Mouse (Mus musculus) neural tube, embryonic 15.5 days (tissue): ENCODE measurements around the gene Vmn1r172. TPM values are rescaled to one million over a fixed set of nuclear protein-coding genes. Genes with fewer than 3 reads are reported as not detected.
"Not testable (repeated sequence)": the region's sequence is repeated elsewhere in the genome, so short reads cannot be mapped to it uniquely, and the experiment has no call there.

Experiments used
- ATAC-seq: fragments of 200-750 bp; cut with Nextera tagmentation; 2 replicates; pipeline ENCODE4 v1.8.0; 2017; ENCODE audit warnings: mild to moderate bottlenecking, moderate TSS enrichment, moderate library complexity; ENCODE audit not compliant: low FRiP score
- H3K27ac ChIP-seq: fragments of 300-500 bp; sonication (generic); replicated peaks from 2 replicates; pipeline ENCODE4 v1.5.1; 2015; ENCODE audit warnings: mild to moderate bottlenecking, inconsistent platforms
- H3K27me3 ChIP-seq: fragments of 300-500 bp; sonication (generic); replicated peaks from 2 replicates; pipeline ENCODE4 v1.6.1; 2015; ENCODE audit warnings: inconsistent platforms
- H3K36me3 ChIP-seq: fragments of 300-500 bp; sonication (generic); 2 replicates; pipeline ENCODE4 v1.6.1; 2015; ENCODE audit warnings: inconsistent platforms
- H3K4me1 ChIP-seq: fragments of 300-500 bp; sonication (generic); 2 replicates; pipeline ENCODE4 v1.6.1; 2015; ENCODE audit warnings: inconsistent platforms
- H3K4me2 ChIP-seq: fragments of 300-500 bp; sonication (generic); 2 replicates; pipeline ENCODE4 v1.6.1; 2015; ENCODE audit warnings: inconsistent platforms, mild to moderate bottlenecking, moderate library complexity
- H3K4me3 ChIP-seq: fragments of 300-500 bp; sonication (generic); replicated peaks from 2 replicates; pipeline ENCODE4 v1.5.1; 2015; ENCODE audit warnings: mild to moderate bottlenecking, inconsistent platforms
- H3K9ac ChIP-seq: fragments of 300-500 bp; sonication (generic); replicated peaks from 2 replicates; pipeline ENCODE4 v1.6.1; 2015; ENCODE audit warnings: mild to moderate bottlenecking, inconsistent platforms
- H3K9me3 ChIP-seq: fragments of 300-500 bp; sonication (generic); replicated peaks from 2 replicates; pipeline ENCODE4 v1.6.1; 2016; ENCODE audit warnings: inconsistent platforms
- WGBS: fragments of 180-500 bp; shearing (Covaris S2); methylation state at CpG from one replicate; pipeline ENCODE4 v1.1.7; 2015; ENCODE audit warnings: mixed read lengths; 5-methylcytosine and 5-hydroxymethylcytosine counted together
- polyA plus RNA-seq: library from polyadenylated mRNA; unstranded; fragments of >200 nt; fragmentation: Nextera tagmentation; extraction: Ambion mirVana; gene quantifications from 2 replicates; pipeline ENCODE4 v1.2.1, GENCODE M21; 2015

Gene Vmn1r172
- not detected in 2 replicates for polyA plus RNA-seq

DNA sequence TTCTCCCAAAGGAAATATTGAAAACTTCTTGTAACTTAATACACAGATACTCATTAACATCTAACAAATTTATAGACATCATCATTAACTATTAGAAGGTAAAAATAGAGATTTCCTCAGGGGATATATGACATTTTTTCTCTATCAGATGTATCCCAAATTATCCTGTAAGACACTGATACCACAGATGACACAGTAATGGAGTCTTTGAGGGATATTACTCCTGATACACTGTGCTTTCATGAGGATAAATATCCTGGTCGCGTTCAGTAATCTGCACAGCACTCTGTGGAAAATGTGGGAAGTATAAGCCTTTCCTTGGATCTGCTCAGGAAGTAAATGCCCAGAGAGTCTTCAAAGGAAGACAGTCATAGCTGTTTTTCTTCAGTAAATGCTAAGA, at the start of gene Vmn1r172:
Vmn1r172 (plus strand) TSS at position 301 of the 400 bp plus-strand sequence.
- no peaks in the 10 kb centered on the region for H3K4me1 ChIP-seq
- H3K4me2 ChIP-seq: no peak within 1 kb of the TSS
- no peak within 1 kb of the TSS for H3K27ac ChIP-seq
- no peaks in the 10 kb centered on the region for H3K36me3 ChIP-seq
- no peak within 1 kb of the TSS for H3K4me3 ChIP-seq
- 71% methylated on average over 2 of the region's 2 CpGs for WGBS
- H3K9me3 ChIP-seq: no peaks in the 10 kb centered on the region; the same call in 1 of the 2 replicates
- H3K27me3 ChIP-seq: no peaks in the 10 kb centered on the region
- no peak within 1 kb of the TSS for H3K9ac ChIP-seq
- no peak for ATAC-seq

DNA sequence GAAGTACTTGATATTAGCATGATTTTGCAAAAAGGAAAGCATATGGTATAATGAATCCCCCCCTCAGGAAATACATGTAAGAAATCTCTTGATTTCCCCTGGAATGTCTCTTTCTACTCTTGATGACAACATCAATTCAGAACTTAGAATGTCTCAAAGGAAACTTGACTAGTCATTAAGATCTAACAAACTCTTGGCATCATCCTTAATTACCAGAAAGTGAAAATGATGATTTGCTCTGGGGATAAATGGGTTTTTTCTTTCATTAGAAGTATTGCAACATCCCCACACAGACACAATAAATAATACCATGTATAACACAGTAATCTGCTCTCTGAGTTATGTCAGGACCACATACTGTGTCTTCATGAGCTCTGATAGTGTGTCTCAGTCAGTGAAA, 27.7 kb upstream of the Vmn1r172 start, which contains the start of gene Vmn1r171:
Vmn1r171 (plus strand) TSS at position 301 of the 400 bp plus-strand sequence.
- no peak within 1 kb of the TSS for H3K4me3 ChIP-seq
- no peak within 1 kb of the TSS for H3K4me2 ChIP-seq
- no peaks in the 10 kb centered on the region for H3K36me3 ChIP-seq
- no peak for ATAC-seq
- no peak within 1 kb of the TSS for H3K27ac ChIP-seq
- H3K9me3 ChIP-seq: peaks cover 8% of the 10 kb centered on the region; the same call in 1 of the 2 replicates
- no peak within 1 kb of the TSS for H3K9ac ChIP-seq
- H3K27me3 ChIP-seq: no peaks in the 10 kb centered on the region
- no peaks in the 10 kb centered on the region for H3K4me1 ChIP-seq

DNA sequence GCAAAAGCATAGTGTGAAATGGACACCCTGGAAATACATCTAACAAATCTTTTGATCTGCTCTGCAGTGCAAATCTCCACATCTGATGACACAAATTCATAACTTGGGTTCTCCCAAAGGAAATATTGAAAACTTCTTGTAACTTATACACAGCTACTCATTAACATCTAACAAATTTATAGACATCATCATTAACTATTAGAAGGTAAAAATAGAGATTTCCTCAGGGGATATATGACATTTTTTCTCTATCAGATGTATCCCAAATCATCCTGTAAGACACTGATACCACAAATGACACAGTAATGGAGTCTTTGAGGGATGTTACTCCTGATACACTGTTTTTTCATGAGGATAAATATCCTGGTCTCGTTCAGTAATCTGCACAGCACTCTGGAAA, 42.3 kb downstream of the Vmn1r172 start, which contains the start of gene Vmn1r173:
Vmn1r173 (plus strand) TSS at position 301 of the 400 bp plus-strand sequence.
- H3K9me3 ChIP-seq, H3K36me3 ChIP-seq, H3K4me3 ChIP-seq, ATAC-seq, H3K27ac ChIP-seq, H3K9ac ChIP-seq, H3K4me1 ChIP-seq, H3K4me2 ChIP-seq, H3K27me3 ChIP-seq: not testable (repeated sequence)
- WGBS: 51% methylated on average over 1 of the region's 1 CpGs

Other genes starting within 250 kb of the Vmn1r172 start
- not detected in 2 replicates for gene Vmn1r167, start 151.1 kb upstream of the Vmn1r172 start, polyA plus RNA-seq
- gene Vmn1r168, start 118.6 kb upstream of the Vmn1r172 start, polyA plus RNA-seq: not detected in 2 replicates
- not detected in 2 replicates for gene Vmn1r169, start 82.8 kb upstream of the Vmn1r172 start, polyA plus RNA-seq
- gene Vmn1r170, start 52.1 kb upstream of the Vmn1r172 start, polyA plus RNA-seq: not detected in 2 replicates
- not detected in 2 replicates for gene Vmn1r171, start 27.6 kb upstream of the Vmn1r172 start, polyA plus RNA-seq
- gene Vmn1r173, start 42.4 kb downstream of the Vmn1r172 start, polyA plus RNA-seq: not detected in 2 replicates
- gene Vmn1r174, start 94.0 kb downstream of the Vmn1r172 start, polyA plus RNA-seq: not detected in 2 replicates
- not detected in 2 replicates for gene Vmn1r175, start 152.3 kb downstream of the Vmn1r172 start, polyA plus RNA-seq
- not detected in 2 replicates for gene Vmn1r176, start 179.1 kb downstream of the Vmn1r172 start, polyA plus RNA-seq
- not detected in 2 replicates for gene Vmn1r177, start 208.1 kb downstream of the Vmn1r172 start, polyA plus RNA-seq
- gene Vmn1r178, start 233.7 kb downstream of the Vmn1r172 start, polyA plus RNA-seq: not detected in 2 replicates